Mouse (Mus musculus): ENCODE measurements at regions not wholly inside any gene's neighbourhood (a gene's known extent, or its start where the extent isn't known, plus 50 kb on each side); places are given as distances from the start of the nearest gene placed in this dataset.

- WGBS = 82% methylated on average over 2 of the region's 2 CpGs
Measured at GRCm38 (mm10) chr2:78278630-78279029, 332.5 kb upstream of the Cwc22 start.

DNA sequence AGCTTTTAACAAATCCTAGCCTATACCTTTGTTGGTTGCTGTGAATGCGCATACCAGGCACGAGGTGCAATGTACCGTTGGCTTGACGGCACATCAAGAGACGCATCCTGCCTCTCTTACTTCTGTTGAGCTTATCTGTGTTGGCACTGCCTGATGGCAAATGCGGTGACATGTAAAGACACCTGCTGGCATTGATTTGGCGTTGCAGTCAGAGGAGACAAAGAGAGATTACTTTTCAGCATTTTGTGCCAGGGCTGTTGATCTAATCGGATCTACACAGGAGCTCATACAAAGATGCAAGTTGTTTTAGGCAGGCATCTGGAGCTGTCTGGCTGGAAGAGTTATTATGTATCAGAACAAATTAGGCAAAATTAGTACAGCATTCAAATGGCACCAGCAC lies 331.5 kb upstream of the Cwc22 start:
- Histone ChIP-seq H3K4me3 (ENCODE audit: control insufficient read depth in 1 of 2, insufficient read depth in 1 of 2, low read depth in 1 of 2, low read length in 2 of 2) (no peak overlapping the region), H3K9me3 (ENCODE audit: control insufficient read depth, low read length) (no peaks in the 10 kb centered on the region), H3K9ac (ENCODE audit: low read length) (no peak overlapping the region), H3K4me2 (ENCODE audit: low read length) (no peak overlapping the region), H3K36me3 (ENCODE audit: control insufficient read depth, insufficient read depth, low read length) (no peaks in the 10 kb centered on the region), H3K27ac (replicated peaks in 1 of 2; ENCODE audit: control insufficient read depth in 1 of 2, insufficient read depth in 1 of 2, low read depth in 2 of 2, low read length in 2 of 2) (no peak overlapping the region), H3K4me1 (ENCODE audit: control insufficient read depth in 2 of 2, insufficient read depth in 2 of 2, low read length in 2 of 2) (peaks cover 0 to 3% of the 10 kb centered on the region in 2 experiments; a peak in 1 of 4 replicates), H3K27me3 (ENCODE audit: control insufficient read depth, insufficient read depth, low read length) (no peaks in the 10 kb centered on the region)
- WGBS = 64% methylated on average over 8 of the region's 8 CpGs
- no peak for ATAC-seq (ENCODE audit: insufficient number of reproducible peaks, insufficient read depth, low FRiP score, low read depth)

More at GRCm38 (mm10) chr2:78278630-78279029, 332.5 kb upstream of the Cwc22 start:
- no peaks in the 10 kb centered on the region for H3K27me3 ChIP-seq (ENCODE audit: control insufficient read depth, insufficient read depth, low read length)
- H3K36me3 ChIP-seq (ENCODE audit: control insufficient read depth, insufficient read depth, low read length) = no peaks in the 10 kb centered on the region
- H3K4me1 ChIP-seq (ENCODE audit: control insufficient read depth in 2 of 2, insufficient read depth in 2 of 2, low read length in 2 of 2) = peaks cover 0 to 10% of the 10 kb centered on the region in 2 experiments; a peak in 2 of 4 replicates
- no peak overlapping the region for H3K4me3 ChIP-seq (ENCODE audit: control insufficient read depth in 1 of 2, insufficient read depth in 1 of 2, low read depth in 1 of 2, low read length in 2 of 2)
- no peaks in the 10 kb centered on the region for H3K9me3 ChIP-seq (ENCODE audit: control insufficient read depth, low read length)
- H3K4me2 ChIP-seq (ENCODE audit: low read length) = no peak overlapping the region
- no peak overlapping the region for H3K27ac ChIP-seq (replicated peaks in 1 of 2; ENCODE audit: control insufficient read depth in 1 of 2, insufficient read depth in 1 of 2, low read depth in 2 of 2, low read length in 2 of 2)
- no peak for ATAC-seq (ENCODE audit: insufficient number of reproducible peaks, insufficient read depth, low FRiP score, low read depth)
- no peak overlapping the region for H3K9ac ChIP-seq (ENCODE audit: low read length)

DNA sequence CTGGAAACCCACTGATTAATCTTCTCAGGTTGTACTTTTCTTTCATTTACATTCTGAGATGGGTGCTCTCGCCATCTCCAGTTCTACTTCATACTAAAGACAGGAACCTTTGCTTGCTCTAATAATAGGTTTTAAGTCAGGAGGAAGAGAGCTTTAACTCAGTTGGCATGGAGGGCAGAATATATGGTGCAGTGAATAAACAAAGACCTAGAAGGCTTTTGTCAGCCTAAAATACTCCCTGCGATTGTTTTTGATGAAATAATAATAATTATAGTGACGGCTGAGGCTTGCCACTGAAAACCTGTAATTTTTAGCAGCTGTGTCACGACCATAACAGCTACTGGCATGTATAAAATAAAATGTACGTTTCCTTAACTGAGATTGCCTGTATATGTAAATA lies 327.9 kb upstream of the Cwc22 start:
- no peaks in the 10 kb centered on the region for H3K9me3 ChIP-seq (ENCODE audit: control insufficient read depth, low read length)
- H3K4me1 ChIP-seq (ENCODE audit: control insufficient read depth in 2 of 2, insufficient read depth in 2 of 2, low read length in 2 of 2) = 0 out of 4 replicates have a peak, but pooled peaks cover 0 to 1% of the 10 kb centered on the region in 2 experiments
- H3K27me3 ChIP-seq (ENCODE audit: control insufficient read depth, insufficient read depth, low read length) = no peaks in the 10 kb centered on the region
- no peak for ATAC-seq (ENCODE audit: insufficient number of reproducible peaks, insufficient read depth, low FRiP score, low read depth)
- 86% methylated on average over 5 of the region's 5 CpGs for WGBS
- no peak overlapping the region for H3K4me2 ChIP-seq (ENCODE audit: low read length)
- no peak overlapping the region for H3K27ac ChIP-seq (replicated peaks in 1 of 2; ENCODE audit: control insufficient read depth in 1 of 2, insufficient read depth in 1 of 2, low read depth in 2 of 2, low read length in 2 of 2)
- H3K4me3 ChIP-seq (ENCODE audit: control insufficient read depth in 1 of 2, insufficient read depth in 1 of 2, low read depth in 1 of 2, low read length in 2 of 2) = no peak overlapping the region
- no peak overlapping the region for H3K9ac ChIP-seq (ENCODE audit: low read length)
- no peaks in the 10 kb centered on the region for H3K36me3 ChIP-seq (ENCODE audit: control insufficient read depth, insufficient read depth, low read length)

DNA sequence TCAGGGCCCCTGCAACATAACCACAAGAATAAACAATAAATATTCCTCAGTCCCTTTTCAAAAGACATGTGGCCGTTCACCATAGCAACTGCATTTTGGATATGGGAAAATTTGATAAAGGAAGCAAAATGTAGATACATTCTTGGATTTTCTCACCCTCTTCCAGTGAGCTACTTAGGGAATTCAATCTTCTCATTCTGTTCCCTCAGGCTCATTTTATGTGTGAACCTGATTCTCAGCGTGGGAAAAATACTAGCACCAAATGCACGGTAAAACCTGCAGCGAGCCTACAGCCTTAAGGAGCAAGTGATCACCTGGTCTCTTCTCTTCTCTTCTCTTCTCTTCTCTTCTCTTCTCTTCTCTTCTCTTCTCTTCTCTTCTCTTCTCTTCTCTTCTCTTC lies 322.5 kb upstream of the Cwc22 start:
- WGBS = 86% methylated on average over 4 of the region's 4 CpGs
- H3K9me3 ChIP-seq (ENCODE audit: control insufficient read depth, low read length) = no peaks in the 10 kb centered on the region
- H3K4me1 ChIP-seq (ENCODE audit: control insufficient read depth in 2 of 2, insufficient read depth in 2 of 2, low read length in 2 of 2) = no peaks in the 10 kb centered on the region
- H3K4me3 ChIP-seq (ENCODE audit: control insufficient read depth in 1 of 2, insufficient read depth in 1 of 2, low read depth in 1 of 2, low read length in 2 of 2) = no peak overlapping the region
- ATAC-seq (ENCODE audit: insufficient number of reproducible peaks, insufficient read depth, low FRiP score, low read depth) = no peak
- no peaks in the 10 kb centered on the region for H3K27me3 ChIP-seq (ENCODE audit: control insufficient read depth, insufficient read depth, low read length)
- H3K36me3 ChIP-seq (ENCODE audit: control insufficient read depth, insufficient read depth, low read length) = no peaks in the 10 kb centered on the region
- H3K9ac ChIP-seq (ENCODE audit: low read length) = no peak overlapping the region
- H3K4me2 ChIP-seq (ENCODE audit: low read length) = no peak overlapping the region
- no peak overlapping the region for H3K27ac ChIP-seq (replicated peaks in 1 of 2; ENCODE audit: control insufficient read depth in 1 of 2, insufficient read depth in 1 of 2, low read depth in 2 of 2, low read length in 2 of 2)

DNA sequence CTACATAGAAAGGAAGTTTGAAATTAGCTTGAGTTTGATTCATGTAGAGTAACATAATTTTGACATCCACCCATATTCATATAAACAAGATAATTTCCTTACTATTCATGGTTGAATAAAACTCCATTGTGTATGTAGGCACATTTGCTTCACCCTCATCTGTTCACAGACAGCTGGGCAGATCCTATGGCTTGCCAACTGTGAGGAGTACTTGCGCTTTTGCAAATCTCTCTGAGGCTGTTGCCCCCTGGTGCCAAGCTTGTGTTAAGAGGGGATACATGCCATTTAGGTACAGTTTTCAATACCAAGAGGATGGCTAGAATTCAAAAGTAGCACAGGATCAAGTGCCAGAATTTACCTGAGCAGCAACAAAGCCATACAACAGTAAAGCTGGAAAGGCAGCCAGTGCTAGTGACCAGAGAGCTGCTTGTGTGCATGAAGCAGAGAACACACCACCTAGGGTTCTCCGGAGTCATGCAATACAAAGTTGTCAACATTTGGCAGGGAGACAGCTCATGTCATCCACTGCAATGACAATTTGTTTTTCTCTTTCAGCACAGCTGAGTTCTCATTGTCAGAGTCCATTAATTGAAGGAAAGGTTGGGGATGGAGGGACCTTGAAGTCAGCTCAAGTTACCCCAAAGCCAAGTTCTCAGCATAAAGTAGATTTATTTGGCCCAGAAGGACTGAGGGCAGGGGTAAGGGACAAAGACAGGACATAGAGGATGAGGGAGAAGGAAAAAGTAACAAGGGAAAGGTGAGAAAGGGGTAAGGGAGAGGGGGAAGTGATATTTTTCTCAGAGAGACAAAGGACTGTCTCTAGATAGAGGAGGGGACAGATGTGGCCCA lies 321.6 kb upstream of the Cwc22 start:
- Histone ChIP-seq H3K9ac (ENCODE audit: low read length) (no peak overlapping the region), H3K4me2 (ENCODE audit: low read length) (no peak overlapping the region), H3K27me3 (ENCODE audit: control insufficient read depth, insufficient read depth, low read length) (no peaks in the 10 kb centered on the region), H3K27ac (replicated peaks in 1 of 2; ENCODE audit: control insufficient read depth in 1 of 2, insufficient read depth in 1 of 2, low read depth in 2 of 2, low read length in 2 of 2) (no peak overlapping the region), H3K4me1 (ENCODE audit: control insufficient read depth in 2 of 2, insufficient read depth in 2 of 2, low read length in 2 of 2) (no peaks in the 10 kb centered on the region), H3K4me3 (ENCODE audit: control insufficient read depth in 1 of 2, insufficient read depth in 1 of 2, low read depth in 1 of 2, low read length in 2 of 2) (no peak overlapping the region), H3K36me3 (ENCODE audit: control insufficient read depth, insufficient read depth, low read length) (no peaks in the 10 kb centered on the region), H3K9me3 (ENCODE audit: control insufficient read depth, low read length) (no peaks in the 10 kb centered on the region)
- WGBS = 88% methylated on average over 2 of the region's 2 CpGs
- ATAC-seq (ENCODE audit: insufficient number of reproducible peaks, insufficient read depth, low FRiP score, low read depth) = no peak

DNA sequence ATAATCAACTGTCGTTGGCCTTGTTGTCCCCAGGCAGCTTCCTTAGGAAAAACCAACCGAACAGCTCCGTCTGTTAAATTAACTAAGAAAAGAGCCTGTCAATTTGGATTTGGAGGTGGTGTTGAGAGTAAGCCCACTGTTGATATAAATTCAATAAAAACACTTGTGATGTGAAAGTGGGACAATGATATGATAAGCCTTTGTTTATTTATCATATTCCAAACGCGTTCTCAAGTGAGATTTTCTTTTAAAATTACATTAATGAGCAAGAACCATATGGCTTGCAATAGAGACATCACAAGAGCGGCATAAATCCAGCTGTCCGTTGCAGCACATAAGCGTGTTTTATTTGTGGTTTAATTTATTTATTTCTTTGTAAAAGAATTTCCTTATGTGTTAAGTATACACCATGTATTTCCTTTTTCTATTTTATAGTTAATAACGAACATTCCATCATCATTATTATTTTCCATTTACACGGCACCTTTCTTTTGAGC lies 307.5 kb upstream of the Cwc22 start:
- Histone ChIP-seq H3K9ac (ENCODE audit: low read length) (no peak overlapping the region), H3K4me1 (ENCODE audit: control insufficient read depth in 2 of 2, insufficient read depth in 2 of 2, low read length in 2 of 2) (no peaks in the 10 kb centered on the region), H3K4me2 (ENCODE audit: low read length) (no peak overlapping the region), H3K9me3 (ENCODE audit: control insufficient read depth, low read length) (no peaks in the 10 kb centered on the region), H3K36me3 (ENCODE audit: control insufficient read depth, insufficient read depth, low read length) (no peaks in the 10 kb centered on the region), H3K4me3 (ENCODE audit: control insufficient read depth in 1 of 2, insufficient read depth in 1 of 2, low read depth in 1 of 2, low read length in 2 of 2) (no peak overlapping the region), H3K27ac (replicated peaks in 1 of 2; ENCODE audit: control insufficient read depth in 1 of 2, insufficient read depth in 1 of 2, low read depth in 2 of 2, low read length in 2 of 2) (no peak overlapping the region), H3K27me3 (ENCODE audit: control insufficient read depth, insufficient read depth, low read length) (no peaks in the 10 kb centered on the region)
- no peak for ATAC-seq (ENCODE audit: insufficient number of reproducible peaks, insufficient read depth, low FRiP score, low read depth)
- 78% methylated on average over 10 of the region's 10 CpGs for WGBS

DNA sequence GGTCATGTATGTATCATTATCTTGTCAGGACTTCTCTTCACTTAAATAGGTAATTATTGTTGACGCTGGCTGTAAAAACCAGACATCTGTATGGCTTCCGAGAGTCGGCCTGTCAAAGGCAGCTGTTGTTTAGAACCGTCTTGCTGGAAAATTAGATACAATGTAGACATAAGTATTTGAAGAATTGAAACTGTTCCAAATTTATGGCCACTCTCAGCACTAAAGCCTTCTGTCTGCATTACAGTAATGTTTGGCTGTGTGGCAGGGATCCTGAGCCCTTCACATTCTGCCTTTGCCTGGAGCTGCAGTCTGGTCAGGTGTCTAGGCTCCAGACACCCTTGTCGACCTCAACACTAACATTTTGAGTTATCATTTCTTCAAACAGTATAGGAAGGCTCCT lies 300.2 kb upstream of the Cwc22 start:
- 70% methylated on average over 5 of the region's 5 CpGs for WGBS
- H3K9me3 ChIP-seq (ENCODE audit: control insufficient read depth, low read length) = no peaks in the 10 kb centered on the region
- no peaks in the 10 kb centered on the region for H3K4me1 ChIP-seq (ENCODE audit: control insufficient read depth in 2 of 2, insufficient read depth in 2 of 2, low read length in 2 of 2)
- H3K4me2 ChIP-seq (ENCODE audit: low read length) = no peak overlapping the region
- no peak overlapping the region for H3K27ac ChIP-seq (replicated peaks in 1 of 2; ENCODE audit: control insufficient read depth in 1 of 2, insufficient read depth in 1 of 2, low read depth in 2 of 2, low read length in 2 of 2)
- no peak for ATAC-seq (ENCODE audit: insufficient number of reproducible peaks, insufficient read depth, low FRiP score, low read depth)
- no peaks in the 10 kb centered on the region for H3K36me3 ChIP-seq (ENCODE audit: control insufficient read depth, insufficient read depth, low read length)
- no peak overlapping the region for H3K9ac ChIP-seq (ENCODE audit: low read length)
- no peaks in the 10 kb centered on the region for H3K27me3 ChIP-seq (ENCODE audit: control insufficient read depth, insufficient read depth, low read length)
- no peak overlapping the region for H3K4me3 ChIP-seq (ENCODE audit: control insufficient read depth in 1 of 2, insufficient read depth in 1 of 2, low read depth in 1 of 2, low read length in 2 of 2)

All from heart, embryonic 14.5 days (tissue).